Mouse (Mus musculus) hindbrain, embryonic 12.5 days (tissue): ENCODE data around the gene Nek8. TPM values are rescaled to one million over a fixed set of nuclear protein-coding genes. Genes with fewer than 3 reads are reported as not detected.
A peak's percentile ranks its signal among the peaks of the same experiment; 100 is the strongest.

Experiments used
- ATAC-seq: fragments of 200-750 bp; cut with Nextera tagmentation; 2 replicates; pipeline ENCODE4 v1.8.0; 2017; ENCODE audit warnings: moderate TSS enrichment; ENCODE audit not compliant: low FRiP score
- H3K27ac ChIP-seq: fragments of 300-500 bp; sonication (generic); 2 replicates; pipeline ENCODE4 v1.5.1; 2016; ENCODE audit warnings: mild to moderate bottlenecking
- H3K27me3 ChIP-seq: fragments of 300-500 bp; sonication (generic); 2 replicates; pipeline ENCODE4 v1.6.1; 2016; ENCODE audit warnings: mild to moderate bottlenecking
- H3K36me3 ChIP-seq: fragments of 300-500 bp; sonication (generic); 2 replicates; pipeline ENCODE4 v1.6.1; 2016; ENCODE audit warnings: mild to moderate bottlenecking
- H3K4me1 ChIP-seq: fragments of 300-500 bp; sonication (generic); 2 replicates; pipeline ENCODE4 v1.6.1; 2016
- H3K4me2 ChIP-seq: fragments of 300-500 bp; sonication (generic); replicated peaks from 2 replicates; pipeline ENCODE4 v1.6.1; 2016; ENCODE audit warnings: mild to moderate bottlenecking
- H3K4me3 ChIP-seq: fragments of 300-500 bp; sonication (generic); 2 replicates; pipeline ENCODE4 v1.5.1; 2016; ENCODE audit warnings: mild to moderate bottlenecking
- H3K9ac ChIP-seq: fragments of 300-500 bp; sonication (generic); 2 replicates; pipeline ENCODE4 v1.6.1; 2016; ENCODE audit warnings: mild to moderate bottlenecking, moderate library complexity
- H3K9me3 ChIP-seq: fragments of 300-500 bp; sonication (generic); replicated peaks from 2 replicates; pipeline ENCODE4 v1.6.1; 2016; ENCODE audit warnings: mild to moderate bottlenecking
- WGBS: fragments of 180-500 bp; shearing (Covaris S2); methylation state at CpG from one replicate; pipeline ENCODE4 v1.1.7; 2016; 5-methylcytosine and 5-hydroxymethylcytosine counted together
- microRNA-seq: library from miRNA; unstranded; fragments of <30 nt; microRNA quantifications from one replicate; pipeline ENCODE4, GENCODE M21; 2017
- polyA plus RNA-seq: library from polyadenylated mRNA; unstranded; fragments of >200 nt; fragmentation: Nextera tagmentation; extraction: Ambion mirVana; gene quantifications from 2 replicates; pipeline ENCODE4 v1.2.1, GENCODE M21; 2016

The Nek8 gene
- polyA plus RNA-seq, 1 experiment from 2014 or later = 12.9 TPM

- Histone ChIP-seq H3K9ac (no peak overlapping the region), H3K9me3 (no peaks in the 10 kb centered on the region), H3K36me3 (no peaks in the 10 kb centered on the region), H3K4me3 (no peak overlapping the region), H3K4me1 (peaks cover 19% of the 10 kb centered on the region; the same call in 1 of the 2 replicates), H3K27me3 (no peaks in the 10 kb centered on the region), H3K4me2 (no peak overlapping the region), H3K27ac (no peak overlapping the region)
- ATAC-seq = no peak
- WGBS = 80% methylated on average over 6 of the region's 6 CpGs
Observed at GRCm38 (mm10) chr11:78125691-78126090, 50.8 kb downstream of the Nek8 start.

GRCm38 (mm10) chr11:78123782-78124181 lies 52.7 kb downstream of the Nek8 start:
- Histone ChIP-seq H3K4me1 (peaks cover 20% of the 10 kb centered on the region; the same call in 1 of the 2 replicates), H3K9me3 (no peaks in the 10 kb centered on the region), H3K27ac (no peak overlapping the region), H3K4me2 (no peak overlapping the region), H3K9ac (no peak overlapping the region), H3K36me3 (no peaks in the 10 kb centered on the region), H3K4me3 (no peak overlapping the region), H3K27me3 (no peaks in the 10 kb centered on the region)
- ATAC-seq = no peak

GRCm38 (mm10) chr11:78122815-78123214 lies 53.7 kb downstream of the Nek8 start:
- Histone ChIP-seq H3K27ac (no peak overlapping the region), H3K9ac (no peak overlapping the region), H3K27me3 (no peaks in the 10 kb centered on the region), H3K9me3 (no peaks in the 10 kb centered on the region), H3K4me3 (no peak overlapping the region), H3K4me1 (peaks cover 28% of the 10 kb centered on the region), H3K4me2 (no peak overlapping the region), H3K36me3 (no peaks in the 10 kb centered on the region)
- 89% methylated on average over 4 of the region's 4 CpGs for WGBS
- no peak for ATAC-seq

GRCm38 (mm10) chr11:78121176-78121575 lies 55.3 kb downstream of the Nek8 start:
- no peaks in the 10 kb centered on the region for H3K36me3 ChIP-seq
- 59% methylated on average over 5 of the region's 5 CpGs for WGBS
- no peak overlapping the region for H3K27ac ChIP-seq
- H3K4me2 ChIP-seq = no peak overlapping the region
- no peaks in the 10 kb centered on the region for H3K27me3 ChIP-seq
- no peak overlapping the region for H3K9ac ChIP-seq
- no peak for ATAC-seq
- no peak overlapping the region for H3K4me3 ChIP-seq
- no peaks in the 10 kb centered on the region for H3K9me3 ChIP-seq
- H3K4me1 ChIP-seq = peaks cover 34% of the 10 kb centered on the region

- H3K9me3 ChIP-seq = no peaks in the 10 kb centered on the region
- WGBS = 78% methylated on average over 8 of the region's 8 CpGs
- H3K27me3 ChIP-seq = no peaks in the 10 kb centered on the region
- no peak overlapping the region for H3K4me2 ChIP-seq
- peaks cover 28% of the 10 kb centered on the region for H3K4me1 ChIP-seq
- no peak overlapping the region for H3K4me3 ChIP-seq
- H3K27ac ChIP-seq = no peak overlapping the region
- H3K36me3 ChIP-seq = no peaks in the 10 kb centered on the region
- no peak overlapping the region for H3K9ac ChIP-seq
- ATAC-seq = no peak
Observed at GRCm38 (mm10) chr11:78119898-78120297, 56.6 kb downstream of the Nek8 start.

GRCm38 (mm10) chr11:78118467-78118866 lies 58.0 kb downstream of the Nek8 start:
- Histone ChIP-seq H3K4me1 (peaks cover 41% of the 10 kb centered on the region), H3K36me3 (no peaks in the 10 kb centered on the region), H3K27ac (no peak overlapping the region), H3K9ac (no peak overlapping the region), H3K9me3 (no peaks in the 10 kb centered on the region), H3K4me2 (no peak overlapping the region), H3K4me3 (no peak overlapping the region), H3K27me3 (no peaks in the 10 kb centered on the region)
- no peak for ATAC-seq

- H3K27ac ChIP-seq = peak overlapping the region; percentile 90
- H3K9me3 ChIP-seq = no peaks in the 10 kb centered on the region
- ATAC-seq = no peak
- H3K4me3 ChIP-seq = peak overlapping the region; percentile 55
- peak overlapping the region; percentile 63 for H3K9ac ChIP-seq
- H3K4me1 ChIP-seq = peaks cover 36% of the 10 kb centered on the region
- no peaks in the 10 kb centered on the region for H3K36me3 ChIP-seq
- H3K4me2 ChIP-seq = peak overlapping the region; percentile 55
- H3K27me3 ChIP-seq = no peaks in the 10 kb centered on the region
- 15% methylated on average over 5 of the region's 5 CpGs for WGBS
Observed at GRCm38 (mm10) chr11:78116146-78116410, 60.4 kb downstream of the Nek8 start.

Small RNA genes within 50 kb of the gene (microRNA-seq; reads per million reads assigned to microRNA genes)
- 0.81 reads per million for gene Mir7653

Other genes starting within 250 kb of the Nek8 start
- gene Sez6, start 245.9 kb downstream of the Nek8 start, polyA plus RNA-seq = 47.3 and 48.7 TPM in 2 replicates
- gene Phf12, start 193.9 kb downstream of the Nek8 start, polyA plus RNA-seq = 30.6 and 30.7 TPM in 2 replicates
- gene Dhrs13, start 144.4 kb downstream of the Nek8 start, polyA plus RNA-seq = 24.2 and 24.8 TPM in 2 replicates
- gene Flot2, start 138.7 kb downstream of the Nek8 start, polyA plus RNA-seq = 65.2 and 73.2 TPM in 2 replicates
- 31.5 and 31.8 TPM in 2 replicates for gene Eral1, start 96.3 kb downstream of the Nek8 start, polyA plus RNA-seq
- 24.3 and 28.0 TPM in 2 replicates for gene Fam222b, start 82.0 kb downstream of the Nek8 start, polyA plus RNA-seq
- gene Traf4, start 11.1 kb downstream of the Nek8 start, polyA plus RNA-seq = 149 and 152 TPM in 2 replicates
- 9.4 and 10.2 TPM in 2 replicates for gene Tlcd1, start within 50 bp of the Nek8 start, polyA plus RNA-seq
- gene Rpl23a, start 6.9 kb upstream of the Nek8 start, polyA plus RNA-seq = 894 and 983 TPM in 2 replicates
- 75.2 and 81.0 TPM in 2 replicates for gene Rab34, start 11.8 kb upstream of the Nek8 start, polyA plus RNA-seq
- gene Proca1, start 16.7 kb upstream of the Nek8 start, polyA plus RNA-seq = 2.8 and 3.0 TPM in 2 replicates
- 55.2 and 58.0 TPM in 2 replicates for gene Sdf2, start 69.1 kb upstream of the Nek8 start, polyA plus RNA-seq
- gene Supt6, start 69.3 kb upstream of the Nek8 start, polyA plus RNA-seq = 39.9 and 44.1 TPM in 2 replicates
- gene 2610507B11Rik, start 85.1 kb upstream of the Nek8 start, polyA plus RNA-seq = 80.4 and 80.7 TPM in 2 replicates
- 0.34 and 0.51 TPM in 2 replicates for gene BC030499, start 114.2 kb upstream of the Nek8 start, polyA plus RNA-seq
- gene Spag5, start 124.9 kb upstream of the Nek8 start, polyA plus RNA-seq = 29.4 and 35.9 TPM in 2 replicates
- 16.8 and 20.1 TPM in 2 replicates for gene Aldoc, start 146.3 kb upstream of the Nek8 start, polyA plus RNA-seq
- 76.9 and 77.1 TPM in 2 replicates for gene Pigs, start 151.7 kb upstream of the Nek8 start, polyA plus RNA-seq
- 86.0 and 92.7 TPM in 2 replicates for gene Unc119, start 166.8 kb upstream of the Nek8 start, polyA plus RNA-seq
- not detected in 2 replicates for gene Foxn1, start 209.9 kb upstream of the Nek8 start, polyA plus RNA-seq
- not detected in 2 replicates for gene Slc13a2, start 245.5 kb upstream of the Nek8 start, polyA plus RNA-seq